Mouse (Mus musculus) erythroid progenitor cell, adult 5-6 weeks (primary cell): ENCODE results near the gene Utrn. TPM values are rescaled to one million over a fixed set of nuclear protein-coding genes. Genes with fewer than 3 reads are reported as not detected.
"Not testable (repeated sequence)": the region's sequence is repeated elsewhere in the genome, so short reads cannot be mapped to it uniquely, and the experiment has no call there.

Source experiments
- ATAC-seq: replicated peaks from 2 replicates; pipeline ENCODE4 v1.8.0; 2016; ENCODE audit warnings: moderate number of reproducible peaks, mild to moderate bottlenecking, moderate TSS enrichment, inconsistent platforms; ENCODE audit not compliant: poor library complexity, low FRiP score, severe bottlenecking
- total RNA-seq, 2 experiments: library from RNA; stranded (forward) in 1 of 2; stranded (reverse) in 1 of 2; fragments of 150-400 nt in 1 of 2; fragments of 186-747, 209-891 nt in 1 of 2; gene quantifications; 2 replicates each; pipeline versions ENCODE4 v1.2.3 to v1.2.4; 2015 to 2017; ENCODE audit warnings: low replicate concordance in 2 of 2

Utrn gene
- total RNA-seq, 2 experiments from 2014 or later = 6.3 to 23.5 TPM

DNA sequence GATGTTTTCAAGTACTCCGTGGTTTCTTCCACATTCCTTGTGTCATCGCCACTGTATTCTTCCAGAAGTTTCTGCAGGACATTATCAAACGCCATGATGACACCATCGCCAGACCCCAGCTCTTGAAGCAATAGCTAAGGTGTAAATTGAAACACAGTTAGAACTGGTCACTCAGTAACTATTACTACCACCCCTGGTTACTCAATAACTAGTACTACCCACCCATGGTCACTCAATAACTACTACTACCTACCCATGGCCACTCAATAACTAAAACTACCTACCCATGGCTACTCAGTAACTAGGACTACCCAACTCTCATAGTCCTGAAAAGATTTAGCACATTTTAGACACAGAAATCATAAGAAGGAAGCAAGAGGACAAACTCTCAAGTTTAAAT lies 235.2 kb downstream of the Utrn start:
- no peak for ATAC-seq

DNA sequence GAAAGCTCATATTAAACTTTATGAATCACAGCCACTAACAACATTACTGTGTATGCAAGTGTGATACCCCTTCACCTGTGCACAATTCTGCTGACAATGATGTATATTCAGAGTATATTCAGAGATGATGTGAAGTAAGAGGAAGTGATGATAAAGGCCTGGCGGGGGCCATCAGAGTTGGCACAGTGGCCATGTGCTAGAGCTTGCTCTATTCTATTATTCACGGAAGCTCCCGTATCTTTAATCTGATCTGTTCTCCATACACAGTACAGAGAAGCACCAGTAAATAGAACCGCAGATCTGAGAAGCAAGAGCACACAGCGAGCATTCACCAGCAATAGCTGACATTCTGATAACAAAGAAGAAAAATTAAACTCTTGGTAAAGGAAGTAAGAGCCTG lies 238.2 kb downstream of the Utrn start:
- ATAC-seq = no peak

GRCm38 (mm10) chr10:12618397-12618796 lies 250.8 kb downstream of the Utrn start:
- no peak for ATAC-seq

DNA sequence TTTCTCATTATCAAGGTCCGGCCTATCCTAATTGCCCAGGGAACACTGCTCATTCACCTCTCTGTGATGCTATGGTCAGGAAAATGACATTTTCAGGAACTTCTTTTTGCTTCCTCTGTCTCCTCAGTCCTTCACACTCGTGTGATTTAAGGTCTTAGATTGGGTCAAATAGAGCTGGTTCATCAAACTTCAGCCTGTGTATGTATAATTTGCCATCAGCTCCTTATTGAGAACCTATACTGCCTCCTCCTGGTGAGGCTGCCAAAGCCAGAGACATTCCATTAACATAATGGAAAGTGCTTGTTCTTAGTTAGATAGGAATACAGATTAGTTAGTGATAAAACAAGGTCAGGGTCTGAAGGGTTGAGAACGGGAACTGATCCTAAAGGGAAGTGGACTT lies 253.4 kb downstream of the Utrn start:
- no peak for ATAC-seq

DNA sequence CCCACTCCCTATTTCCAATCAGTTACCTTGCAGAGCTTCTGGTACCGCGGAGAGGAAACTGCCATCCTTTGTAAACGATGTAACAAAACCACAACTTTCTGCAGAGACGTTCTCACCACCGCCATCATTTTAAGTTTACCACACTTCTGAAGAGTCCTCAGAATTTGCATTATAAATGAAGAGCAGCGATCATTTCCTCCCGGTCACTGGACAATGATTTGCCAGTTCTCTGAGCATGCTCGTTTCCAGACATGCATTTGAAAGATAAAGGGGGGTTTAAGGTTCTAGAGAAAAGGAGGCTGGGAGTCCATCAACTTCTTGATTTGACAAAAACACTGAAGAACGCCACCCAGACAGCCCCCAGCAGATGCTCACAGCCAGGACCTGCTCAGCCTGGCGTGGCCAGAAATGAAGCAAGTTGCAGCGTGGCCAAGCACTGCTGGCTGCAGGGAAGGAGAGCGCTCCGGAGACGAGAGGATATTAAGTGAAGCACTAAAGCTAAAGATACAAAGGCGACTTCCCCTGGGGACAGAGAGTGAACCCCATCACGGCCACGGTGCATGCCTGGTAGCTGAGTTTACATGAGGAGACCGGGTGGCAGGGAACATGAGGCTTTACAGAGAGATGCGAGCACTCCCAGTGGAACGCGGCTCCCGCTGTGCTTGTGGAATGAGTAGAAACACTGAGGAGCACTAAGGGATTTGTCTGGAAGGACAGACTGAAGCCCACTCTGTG lies 254.5 kb downstream of the Utrn start:
- ATAC-seq = no peak

DNA sequence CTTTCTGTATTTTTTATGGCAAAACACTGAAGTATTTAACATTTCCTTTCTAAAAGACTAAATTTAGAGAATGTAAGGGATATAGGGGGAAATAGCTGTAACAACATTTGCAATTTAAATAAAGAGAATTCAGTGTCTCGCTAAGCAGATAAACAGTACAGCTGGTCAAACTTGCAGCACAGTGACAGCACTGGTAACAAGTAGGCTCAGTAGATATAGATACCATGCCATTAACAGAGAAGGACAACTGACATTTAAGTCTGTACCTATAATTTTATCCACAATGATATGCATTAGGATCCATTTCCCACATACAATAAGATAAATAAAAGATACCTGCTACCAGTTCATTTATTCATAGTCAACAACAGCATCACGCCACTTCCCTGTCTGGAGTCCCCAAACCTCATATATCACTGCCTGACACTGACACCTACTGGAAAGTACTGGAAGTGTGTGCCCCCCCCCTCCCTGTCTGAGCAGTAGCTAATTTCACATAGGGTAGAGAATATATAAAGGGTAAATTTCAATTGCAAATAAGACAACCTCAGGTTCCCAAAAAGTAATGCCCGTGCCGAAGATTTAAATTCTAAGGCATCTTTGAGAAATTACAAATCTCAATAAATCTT lies 256.8 kb downstream of the Utrn start:
- ATAC-seq = no peak

DNA sequence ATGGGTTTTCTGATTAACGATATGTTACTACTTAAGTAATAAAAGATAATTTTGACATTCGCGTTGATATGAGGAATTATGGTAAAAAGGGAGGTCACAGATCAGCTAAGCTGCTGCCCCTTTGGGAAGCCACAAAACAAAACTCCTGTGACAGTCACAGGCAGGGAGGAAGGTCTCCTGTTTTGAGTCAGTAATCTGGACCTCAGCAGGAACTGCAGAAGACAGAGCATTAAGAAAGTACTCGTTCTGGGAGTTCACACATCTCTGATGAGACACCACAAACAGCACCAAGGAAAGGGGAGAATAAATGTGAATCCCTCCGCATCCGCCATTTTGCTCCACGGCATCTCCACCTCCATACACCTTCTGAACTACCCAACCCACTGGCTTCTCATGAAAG lies 259.3 kb downstream of the Utrn start:
- no peak for ATAC-seq

GRCm38 (mm10) chr10:12608634-12609033 lies 260.5 kb downstream of the Utrn start:
- no peak for ATAC-seq

- ATAC-seq = not testable (repeated sequence)
These were observed 262.0 kb downstream of the Utrn start for GRCm38 (mm10) chr10:12607180-12607579.

DNA sequence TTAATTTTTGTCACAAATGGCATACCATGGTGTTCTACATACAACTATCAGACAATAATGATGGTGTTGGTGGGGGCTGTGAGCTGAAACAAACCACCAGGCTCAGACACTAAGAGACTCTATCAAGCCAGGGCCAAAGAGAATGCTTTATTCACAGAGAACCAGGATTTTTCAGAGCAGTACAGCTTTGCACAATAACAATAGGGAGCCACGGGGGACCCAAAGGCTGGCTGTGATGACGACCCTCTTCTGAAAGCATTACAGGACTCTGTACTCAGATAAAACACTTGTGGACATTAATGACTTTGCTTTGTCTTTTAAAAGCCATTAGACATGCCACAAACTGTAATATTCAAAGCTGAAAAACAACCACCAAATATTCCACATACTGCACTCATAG lies 273.8 kb downstream of the Utrn start:
- no peak for ATAC-seq

- no peak for ATAC-seq
These were observed 274.2 kb downstream of the Utrn start for GRCm38 (mm10) chr10:12594958-12595357.

GRCm38 (mm10) chr10:12593071-12593470 lies 276.1 kb downstream of the Utrn start:
- ATAC-seq = no peak

- no peak for ATAC-seq
These were observed 277.2 kb downstream of the Utrn start for GRCm38 (mm10) chr10:12591946-12592345.

DNA sequence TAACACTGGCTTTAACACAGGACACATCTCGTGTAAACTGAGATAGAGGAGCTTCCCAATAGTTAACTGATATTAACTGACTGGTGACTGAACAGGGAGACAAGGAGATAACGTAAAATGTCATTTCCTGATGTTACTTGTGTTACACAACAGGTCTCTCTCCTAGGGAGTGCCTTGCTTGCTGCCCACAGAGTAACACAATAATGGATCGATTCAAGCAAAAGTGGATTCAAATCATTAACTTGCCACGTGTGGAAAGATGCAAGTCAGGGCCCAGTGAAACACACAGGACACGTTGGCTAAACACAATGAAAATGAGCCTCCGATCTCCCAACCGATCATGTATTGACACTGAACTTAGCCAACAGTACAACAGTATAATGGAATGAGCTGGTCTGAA lies 281.1 kb downstream of the Utrn start:
- no peak for ATAC-seq

- ATAC-seq = no peak
These were observed 281.8 kb downstream of the Utrn start for GRCm38 (mm10) chr10:12587318-12587717.

DNA sequence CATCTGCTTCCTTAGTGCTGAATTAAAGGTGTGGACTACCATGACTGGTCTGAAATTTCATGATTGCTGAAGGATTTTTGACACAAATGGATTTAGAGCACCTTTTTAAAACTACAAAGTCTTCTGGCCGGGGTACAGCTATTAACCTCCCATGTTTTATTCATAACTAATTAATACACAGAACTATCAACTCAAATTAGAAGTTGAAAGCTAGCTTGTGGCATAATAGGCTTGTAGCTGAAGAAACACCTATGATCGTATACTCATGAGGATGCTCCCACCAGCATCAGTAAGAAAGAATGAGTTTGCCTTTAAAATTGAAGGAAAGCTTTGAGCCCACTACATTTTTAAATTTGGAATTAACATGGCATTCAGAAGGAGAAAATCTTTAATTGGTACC lies 282.3 kb downstream of the Utrn start:
- no peak for ATAC-seq

DNA sequence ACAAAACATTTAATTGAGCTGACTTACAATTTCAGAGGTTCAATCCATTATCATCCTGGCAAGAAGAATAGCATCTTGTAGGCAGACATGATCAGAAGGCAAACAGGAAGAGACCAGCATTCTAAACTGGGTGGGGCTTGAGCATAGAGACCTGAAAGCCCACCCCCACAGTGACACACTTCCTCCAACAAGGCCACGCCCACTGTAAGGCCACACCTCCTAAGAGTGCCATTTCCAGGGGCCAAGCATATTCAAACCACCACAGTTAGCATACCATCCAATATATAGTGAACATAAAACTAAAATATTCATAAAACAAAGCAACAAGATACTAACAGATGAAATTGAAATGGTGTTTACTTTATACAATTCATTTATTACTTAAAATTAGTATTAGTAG lies 283.0 kb downstream of the Utrn start:
- ATAC-seq = no peak

- no peak for ATAC-seq
These were observed 285.7 kb downstream of the Utrn start for GRCm38 (mm10) chr10:12583473-12583872.

GRCm38 (mm10) chr10:12579048-12579447 lies 290.1 kb downstream of the Utrn start:
- no peak for ATAC-seq

DNA sequence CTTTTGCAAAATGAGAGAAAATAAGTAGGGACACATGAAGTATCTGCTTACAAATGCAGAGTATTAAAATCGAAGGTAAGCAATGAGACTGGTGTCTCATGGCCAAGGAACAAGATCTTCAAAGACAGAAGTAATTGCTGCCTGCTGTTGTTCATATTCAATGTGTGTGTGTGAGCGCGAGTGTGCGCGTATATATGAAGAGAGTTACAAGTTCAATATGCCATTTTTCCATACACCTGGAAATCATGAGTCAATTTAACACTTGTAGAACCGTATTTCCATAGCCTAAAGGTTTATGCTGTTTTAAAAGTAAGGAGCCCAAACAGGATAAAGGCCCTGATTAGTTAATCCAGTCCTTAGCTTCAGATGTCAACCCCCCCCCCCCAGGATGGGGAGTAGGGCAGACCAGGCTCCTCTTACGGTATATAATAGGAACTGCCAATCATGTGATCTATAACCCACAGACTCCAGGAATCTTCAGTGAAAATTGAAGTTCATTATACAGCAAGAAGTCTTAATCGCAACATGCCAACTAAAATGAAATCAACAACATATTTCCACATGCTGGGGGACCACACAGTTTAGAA lies 293.2 kb downstream of the Utrn start:
- ATAC-seq = no peak

- ATAC-seq = no peak
These were observed 294.4 kb downstream of the Utrn start for GRCm38 (mm10) chr10:12574760-12575159.
